Mouse (Mus musculus): ENCODE data around the gene Xlr5c.
"Not testable (repeated sequence)": the region's sequence is repeated elsewhere in the genome, so short reads cannot be mapped to it uniquely, and the experiment has no call there.

The Xlr5c gene

DNA sequence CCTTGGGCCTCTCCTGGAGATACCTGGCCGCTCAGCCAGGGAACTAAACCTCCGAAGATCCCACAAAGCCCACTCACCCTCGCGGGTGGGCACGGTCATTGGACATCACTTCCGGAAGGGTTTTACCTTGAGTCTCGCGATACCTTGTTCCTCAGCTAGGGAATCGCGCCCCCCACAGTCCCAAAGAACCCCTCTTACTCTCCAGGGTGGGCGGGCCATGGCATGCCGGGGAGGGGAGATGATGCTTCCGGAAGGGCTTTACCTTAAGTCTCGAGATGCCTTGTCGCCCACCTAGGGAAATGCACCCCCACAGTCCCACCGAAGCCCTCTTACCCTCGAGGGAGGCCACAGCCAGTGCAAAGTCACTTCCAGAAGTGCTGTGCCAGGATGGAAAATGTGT, at the start of gene Xlr5c, which contains the start of gene Xlr5a:
Gene Xlr5c, minus strand, starts transcription at position 101 of the 400 bp plus-strand sequence.
Gene Xlr5a, minus strand, starts transcription at position 101 of the 400 bp plus-strand sequence.
- not testable (repeated sequence) for DNase-seq (ENCODE audit: inconsistent ontology term)

DNA sequence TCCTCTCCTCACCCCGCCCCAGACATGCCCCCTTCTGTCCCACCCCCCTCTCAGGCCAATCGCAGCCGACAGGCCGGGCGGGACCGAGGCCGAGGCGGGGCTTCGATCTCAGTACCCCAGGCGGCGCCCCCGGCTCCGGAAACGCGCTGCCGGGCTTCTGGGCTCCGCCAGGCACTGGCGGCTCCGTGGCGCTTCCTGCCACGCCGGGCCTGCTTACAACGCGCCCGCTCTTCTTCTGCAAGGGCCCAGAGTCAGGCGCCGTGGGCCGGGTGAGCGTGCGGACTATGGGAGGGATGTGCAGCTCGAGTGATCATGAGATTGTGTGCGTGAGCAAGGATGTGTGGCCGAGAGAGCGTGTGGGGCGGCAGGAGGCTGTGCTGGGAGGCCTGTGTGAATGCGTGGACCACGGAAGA, 49.7 kb upstream of the Xlr5c start, which contains the start of gene Zfp275:
Gene Zfp275, plus strand, starts transcription at position 139 of the 413 bp plus-strand sequence.
- DNase-seq (ENCODE audit: inconsistent ontology term), result peak; percentile 86

DNA sequence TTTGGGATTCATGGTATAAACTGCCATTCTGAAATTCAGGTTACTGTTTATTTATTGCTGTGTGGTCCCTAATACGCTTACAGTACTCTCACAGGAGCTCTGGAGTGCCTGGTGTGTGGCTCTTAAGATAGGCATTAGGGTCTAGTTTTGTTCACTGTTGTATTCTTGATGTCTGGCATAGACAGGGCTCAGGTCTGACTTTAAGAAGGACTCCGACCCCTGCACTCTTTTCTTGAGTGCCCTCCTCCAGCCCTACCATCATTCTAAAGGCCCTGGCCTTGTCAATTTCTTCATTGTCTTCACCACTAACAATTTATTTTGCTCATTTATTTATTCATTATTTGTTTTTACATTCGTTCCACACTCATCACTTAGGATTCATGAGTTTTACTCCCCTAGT, 49.3 kb upstream of the Xlr5c start:
- no peak for DNase-seq (ENCODE audit: inconsistent ontology term)

GRCm38 (mm10) chrX:73341473-73341872, 48.7 kb upstream of the Xlr5c start:
- no peak for DNase-seq (ENCODE audit: inconsistent ontology term)

DNA sequence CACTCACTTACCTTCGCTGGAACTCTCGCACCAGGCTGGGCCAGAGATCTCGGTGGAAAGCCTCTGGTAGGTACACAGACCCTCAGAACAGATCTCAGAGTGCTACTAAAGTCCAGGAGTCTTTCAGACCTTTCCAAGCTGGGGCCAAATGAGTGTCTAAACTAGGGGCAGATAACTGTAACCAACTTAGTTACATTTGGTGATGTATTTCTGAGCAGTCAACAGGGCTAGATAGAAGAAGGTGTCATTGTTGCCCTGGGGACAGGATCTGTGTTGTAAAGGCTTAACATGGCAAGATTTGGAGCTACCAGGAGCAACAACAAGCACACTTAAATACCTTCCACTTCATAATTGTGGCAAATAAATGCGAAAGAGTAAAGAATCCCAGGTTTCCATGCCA, 44.0 kb upstream of the Xlr5c start, which contains the start of gene Gm45015:
Gene Gm45015, minus strand, starts transcription at position 101 of the 400 bp plus-strand sequence.
- DNase-seq (ENCODE audit: inconsistent ontology term), result no peak

DNA sequence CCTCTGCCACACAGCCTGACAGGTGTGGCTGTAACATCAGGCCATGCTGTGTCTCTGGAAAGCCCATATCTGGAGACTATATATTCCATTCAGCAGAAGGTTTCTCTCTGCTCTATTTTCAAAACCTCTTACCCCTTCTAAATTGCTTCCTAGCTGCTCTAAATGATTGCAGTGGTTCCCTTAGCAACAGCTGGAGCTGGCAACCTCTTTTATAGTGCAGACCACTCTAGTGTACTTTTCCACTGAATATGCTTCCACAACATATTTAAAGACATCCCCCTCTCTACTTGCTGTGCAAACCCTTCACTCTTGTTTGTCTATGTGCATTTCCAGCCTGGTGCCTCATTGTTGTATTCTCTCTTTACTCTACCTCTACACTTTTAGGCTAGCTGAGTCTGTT, 40.8 kb upstream of the Xlr5c start:
- no peak for DNase-seq (ENCODE audit: inconsistent ontology term)

DNA sequence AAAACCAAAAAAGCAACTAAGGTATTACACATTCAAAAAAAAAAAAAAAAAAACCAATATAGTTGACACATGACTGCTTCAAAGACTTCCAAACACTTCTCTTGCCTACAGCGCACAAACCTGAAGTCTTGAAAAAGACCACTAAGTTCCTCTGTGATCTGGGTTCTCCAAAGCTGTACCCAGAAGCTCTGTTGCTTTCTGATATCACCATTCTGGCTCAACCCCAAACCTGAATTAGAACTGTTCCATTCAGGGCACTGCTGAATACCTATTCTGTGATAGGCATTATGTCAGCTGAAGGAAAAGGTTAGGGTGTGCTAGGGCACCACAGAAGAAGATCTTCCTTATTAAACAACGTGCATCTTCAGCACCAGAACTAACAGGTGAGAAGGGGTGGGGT, 34.4 kb upstream of the Xlr5c start:
- DNase-seq (ENCODE audit: inconsistent ontology term), result no peak

DNA sequence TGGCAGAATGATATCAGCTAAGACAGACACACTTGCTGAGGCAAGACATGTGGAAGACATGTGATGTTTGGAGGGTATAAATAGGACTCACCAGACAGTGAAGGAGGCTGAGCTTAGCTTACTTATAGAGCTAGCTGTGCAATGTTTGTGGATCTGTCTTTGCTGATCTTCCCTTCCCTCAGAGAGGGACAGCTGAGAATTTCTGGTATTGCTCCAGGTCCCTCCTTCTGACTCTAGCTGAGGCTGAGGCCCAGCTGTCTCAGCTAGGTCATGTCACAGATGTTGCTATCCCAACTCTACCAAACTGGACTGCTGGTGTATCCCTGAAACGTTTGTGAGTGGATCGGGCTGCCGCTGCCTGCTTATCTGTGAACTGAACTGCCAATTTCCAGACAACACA, 28.3 kb upstream of the Xlr5c start:
- DNase-seq (ENCODE audit: inconsistent ontology term), result no peak

GRCm38 (mm10) chrX:73312522-73312921, 19.7 kb upstream of the Xlr5c start:
- peak; percentile 4 for DNase-seq (ENCODE audit: inconsistent ontology term)

DNA sequence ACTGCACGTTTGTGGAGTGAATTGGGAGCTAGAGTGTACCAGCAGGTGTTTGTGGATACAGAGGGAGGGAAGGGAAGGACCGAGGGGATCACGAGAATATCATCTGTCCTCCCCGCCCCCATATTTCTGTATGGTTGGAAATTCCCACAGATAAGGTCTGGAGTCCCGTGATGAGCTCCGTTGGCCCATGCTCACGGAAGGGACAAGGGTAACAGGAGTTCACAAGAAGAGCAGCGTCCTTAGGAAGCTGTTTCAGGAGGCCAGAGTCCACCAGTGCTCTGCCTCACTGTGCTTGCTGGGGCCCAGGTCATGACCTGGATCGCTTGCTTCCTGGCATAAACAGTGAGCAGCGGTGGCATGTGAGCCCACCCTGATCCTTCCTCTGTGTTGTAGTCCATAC, 3.0 kb upstream of the Xlr5c start:
- not testable (repeated sequence) for DNase-seq (ENCODE audit: inconsistent ontology term)

- DNase-seq (ENCODE audit: inconsistent ontology term), result not testable (repeated sequence)
Measured at GRCm38 (mm10) chrX:73265270-73265669, 27.5 kb downstream of the Xlr5c start, which contains the start of gene Xlr3c. Gene Xlr3c (minus strand): TSS chrX:73265390.

DNA sequence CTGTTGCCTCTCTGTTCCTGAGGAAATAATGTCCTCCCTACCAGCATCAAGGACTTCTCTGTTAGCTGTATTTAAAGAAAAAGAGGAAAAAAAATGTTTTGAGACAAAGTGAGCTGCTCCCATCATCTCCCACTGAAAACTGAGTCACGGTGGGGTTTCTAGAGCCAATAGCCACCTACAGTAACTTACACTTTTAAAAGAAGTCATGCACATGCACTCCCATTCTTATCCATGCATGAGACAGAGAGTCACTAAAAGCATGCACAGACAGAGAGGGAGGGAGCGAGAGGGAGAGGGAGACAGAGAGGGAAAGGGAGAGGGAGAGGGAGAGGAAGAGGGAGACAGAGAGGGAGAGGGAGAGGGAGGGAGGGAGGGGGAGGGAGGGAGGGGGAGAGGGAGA, 30.3 kb downstream of the Xlr5c start:
- DNase-seq (ENCODE audit: inconsistent ontology term), result not testable (repeated sequence)

DNA sequence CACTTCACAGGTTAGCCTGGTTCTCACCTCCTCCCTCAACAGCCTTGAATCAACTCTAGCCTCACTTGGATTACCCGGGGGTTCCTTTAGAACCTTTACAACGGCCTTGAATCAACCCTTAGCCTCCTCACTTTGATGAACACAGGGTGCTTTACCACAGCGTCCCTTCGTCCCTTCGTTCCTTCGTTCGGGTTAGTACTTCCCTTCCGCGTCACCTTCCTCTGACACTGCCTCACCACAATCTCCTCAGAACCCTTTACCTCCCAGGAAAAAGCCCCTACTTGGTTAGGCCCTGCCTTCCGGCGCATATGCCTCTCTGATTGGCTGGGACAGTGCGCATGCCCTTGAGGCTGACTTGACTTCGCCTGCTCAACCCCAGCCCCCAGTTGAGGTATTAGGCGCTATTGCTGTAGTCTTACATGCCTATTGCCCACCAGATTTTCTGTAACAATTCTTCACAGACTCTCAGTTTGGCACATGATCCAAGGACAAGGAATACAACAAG, 49.9 kb downstream of the Xlr5c start, which contains the start of gene Xlr4c:
Gene Xlr4c, minus strand, starts transcription at position 310 of the 505 bp plus-strand sequence.
- not testable (repeated sequence) for DNase-seq (ENCODE audit: inconsistent ontology term)

Data from Muller cell, postnatal 12 days (primary cell).